Mouse (Mus musculus) cerebellum, adult 2 months (tissue): ENCODE measurements around the gene Zeb2.

Source experiments
- CTCF ChIP-seq: fragments of 200-500 bp; IDR thresholded peaks from 2 replicates; pipeline ENCODE4 v1.5.1; 2011; ENCODE audit warnings: low read depth, mild to moderate bottlenecking, control low read depth, low read length, moderate library complexity, borderline replicate concordance; ENCODE audit not compliant: insufficient read depth
- POLR2A ChIP-seq: fragments of 200-500 bp; IDR thresholded peaks from 2 replicates; pipeline ENCODE4 v1.6.1; 2011; ENCODE audit warnings: low read length, control low read depth, borderline replicate concordance; ENCODE audit not compliant: insufficient read depth

- TF ChIP-seq CTCF (no peak), POLR2A (no peak)
Measured at GRCm38 (mm10) chr2:45136783-45137182, 19.6 kb upstream of the Zeb2 start.
